Mouse (Mus musculus): ENCODE measurements at regions not wholly inside any gene's neighbourhood (a gene's known extent, or its start where the extent isn't known, plus 50 kb on each side); places are given as distances from the start of the nearest gene placed in this dataset.
A peak's percentile ranks its signal among the peaks of the same experiment; 100 is the strongest.
"Not testable (repeated sequence)": the region's sequence is repeated elsewhere in the genome, so short reads cannot be mapped to it uniquely, and the experiment has no call there.

DNA sequence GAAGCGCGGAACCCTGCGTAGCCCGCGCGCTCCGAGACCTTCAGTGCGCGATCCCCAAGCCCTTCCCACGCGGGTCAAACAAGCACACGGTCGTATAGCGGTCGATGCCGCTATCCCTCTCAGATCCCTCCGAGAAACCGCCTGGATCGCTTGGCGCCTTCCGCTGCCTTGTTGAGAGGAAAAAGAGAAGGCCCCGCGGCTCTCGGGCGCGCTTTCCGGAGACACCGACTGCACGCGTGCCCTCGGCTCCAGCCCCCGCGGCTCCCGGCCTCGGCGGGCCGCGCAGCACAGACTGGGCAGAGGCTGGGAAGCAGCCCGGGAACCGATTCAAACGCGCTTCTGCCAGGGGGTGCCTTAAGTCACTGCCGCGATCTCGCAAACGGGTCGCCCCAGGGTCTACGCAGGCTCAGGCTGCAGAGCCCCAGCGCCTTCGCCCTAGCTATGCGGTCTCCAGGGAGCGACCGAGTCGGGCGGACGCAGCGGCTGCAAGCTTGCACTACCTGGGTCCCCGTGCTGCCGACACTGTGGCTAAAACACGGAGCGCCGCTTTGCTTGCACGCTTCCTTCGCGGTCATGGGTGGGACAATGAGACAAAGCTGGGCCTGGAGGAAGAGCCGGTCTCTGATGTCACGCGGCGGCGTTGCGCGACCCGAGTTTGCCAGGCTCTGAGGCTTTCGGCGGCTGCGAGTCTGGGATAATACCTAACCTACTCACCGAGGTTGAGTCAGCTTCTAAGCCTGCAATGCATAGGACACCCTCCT, 87.3 kb downstream of the Crisp4 start:
- Histone ChIP-seq H3K27ac (peak overlapping the region; percentile 67), H3K4me3 (peak overlapping the region; percentile 59)
- DNase-seq (ENCODE audit: low spot score in 2 of 2) = peak in 1 of 2 experiments; percentile 15
- TF ChIP-seq CTCF (conservative IDR thresholded peaks at IDR 0.05) = no peak; the same call in 1 of the 2 replicates

DNA sequence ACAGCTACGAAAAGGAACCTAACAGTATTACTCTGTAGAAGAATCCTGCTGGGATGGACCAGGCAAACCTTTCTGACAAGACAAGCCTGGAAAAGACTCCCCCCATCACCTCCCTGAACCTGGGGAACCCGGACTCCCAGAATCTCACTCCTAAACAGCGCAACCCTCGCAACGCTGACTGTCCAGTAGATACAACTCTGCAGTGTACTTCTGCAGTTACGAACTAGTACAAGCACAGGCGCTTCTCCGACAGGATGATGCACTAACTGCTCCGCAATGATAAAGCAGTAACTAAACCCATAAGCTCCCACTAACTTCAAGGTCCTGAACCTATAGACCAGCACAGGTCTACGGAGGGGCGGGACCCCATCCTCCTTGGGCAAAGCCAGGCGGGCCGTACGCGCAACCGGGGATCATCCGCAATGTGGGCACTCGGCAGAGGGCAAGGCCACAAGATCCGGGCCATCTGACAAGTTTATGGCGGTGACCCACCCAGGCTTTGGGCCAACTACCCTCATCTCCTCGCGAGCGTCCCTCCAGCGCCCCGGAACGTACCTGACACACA, 88.0 kb downstream of the Crisp4 start:
- Histone ChIP-seq H3K4me3 (peak overlapping the region; percentile 59), H3K27ac (no peak overlapping the region)
- DNase-seq (ENCODE audit: low spot score in 2 of 2) = no peak
- no peak for TF ChIP-seq CTCF (conservative IDR thresholded peaks at IDR 0.05)

DNA sequence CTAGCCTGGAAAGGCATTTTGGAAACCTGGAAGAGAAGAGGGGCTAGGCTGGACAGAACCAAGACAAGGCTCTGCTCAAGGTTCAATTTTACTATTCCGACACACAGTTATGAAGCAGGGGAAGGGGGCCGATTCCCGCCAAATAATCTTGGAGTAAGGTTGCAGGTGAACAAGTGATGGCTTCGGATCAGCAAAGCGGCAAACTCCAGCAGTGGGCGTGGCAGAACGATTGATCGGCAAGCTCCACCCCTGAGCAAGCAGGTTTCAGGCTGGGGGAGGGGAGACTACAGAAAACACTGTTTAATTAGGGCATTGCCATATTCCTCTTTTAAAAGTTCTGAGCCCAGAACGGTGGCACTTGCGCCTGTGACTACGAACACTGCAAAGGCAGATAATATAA, 88.7 kb downstream of the Crisp4 start:
- H3K4me3 ChIP-seq = peak overlapping the region; percentile 59
- not testable (repeated sequence) for H3K27ac ChIP-seq; DNase-seq (ENCODE audit: low spot score in 2 of 2)

DNA sequence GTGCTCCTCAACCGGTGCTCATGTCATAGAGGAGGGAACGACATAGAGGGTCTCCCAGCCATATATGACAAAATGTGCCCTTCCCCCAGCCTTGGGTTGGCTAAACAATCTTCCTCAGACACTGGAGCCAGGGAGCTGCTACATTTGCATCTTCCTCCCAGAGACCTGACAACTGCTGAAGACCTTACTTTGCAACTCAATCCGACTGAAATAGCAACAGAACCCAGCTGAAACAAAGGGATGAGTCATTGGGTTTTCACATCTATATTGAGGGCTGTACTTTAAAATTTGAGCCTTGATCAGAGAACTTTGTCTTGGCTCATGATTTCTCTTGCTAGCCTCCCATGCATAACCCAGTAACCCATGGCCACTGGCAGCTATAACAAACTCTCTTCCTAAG, 115.5 kb downstream of the Crisp4 start:
- H3K4me3 ChIP-seq = no peak overlapping the region
- no peak for TF ChIP-seq CTCF (conservative IDR thresholded peaks at IDR 0.05)
- H3K27ac ChIP-seq = no peak overlapping the region
- DNase-seq (ENCODE audit: low spot score in 2 of 2) = no peak

DNA sequence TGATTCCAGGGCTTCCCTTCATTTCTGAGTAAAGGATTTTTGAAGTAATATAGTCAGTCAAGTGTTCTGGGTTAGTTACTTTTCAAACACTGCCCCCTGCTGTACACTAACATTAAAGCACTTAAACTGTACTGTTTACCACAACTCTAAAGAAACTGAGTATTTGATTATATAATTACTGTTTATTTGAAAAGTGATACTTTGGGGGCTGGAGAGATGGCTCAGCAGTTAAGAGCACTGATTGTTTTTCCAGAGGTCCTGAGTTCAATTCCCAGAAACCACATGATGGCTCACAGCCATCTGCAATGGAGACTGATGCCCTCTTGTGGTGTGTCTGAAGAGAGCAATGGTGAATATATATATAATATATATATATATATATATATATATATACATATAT, 132.8 kb downstream of the Crisp4 start:
- TF ChIP-seq CTCF (conservative IDR thresholded peaks at IDR 0.05) = peak; percentile 74
- H3K4me3 ChIP-seq, H3K27ac ChIP-seq: not testable (repeated sequence)
- peak; percentile 5 to 17 for DNase-seq (ENCODE audit: low spot score in 2 of 2)

DNA sequence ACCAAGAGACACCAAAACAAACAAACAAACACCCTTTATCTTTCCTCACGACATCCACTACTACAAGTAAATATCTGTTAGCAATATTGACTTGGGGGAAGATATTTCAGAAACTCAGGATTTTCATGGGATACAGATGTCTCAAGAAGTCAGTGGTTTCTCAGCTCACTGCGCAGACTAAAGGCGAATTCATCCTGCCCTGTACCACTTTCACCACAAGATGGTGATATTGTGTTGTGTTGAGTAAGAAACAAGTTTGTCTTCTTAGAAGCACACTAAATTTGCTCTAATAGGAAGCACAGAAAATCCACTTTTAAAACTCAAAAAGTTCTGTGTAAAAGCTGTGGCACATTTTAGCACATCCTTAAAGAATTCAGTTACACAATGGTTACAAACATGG, 165.1 kb downstream of the Crisp4 start:
- no peak overlapping the region for H3K4me3 ChIP-seq
- TF ChIP-seq CTCF (conservative IDR thresholded peaks at IDR 0.05) = peak; percentile 84
- no peak overlapping the region for H3K27ac ChIP-seq
- DNase-seq (ENCODE audit: low spot score in 2 of 2) = peak; percentile 39 to 53

DNA sequence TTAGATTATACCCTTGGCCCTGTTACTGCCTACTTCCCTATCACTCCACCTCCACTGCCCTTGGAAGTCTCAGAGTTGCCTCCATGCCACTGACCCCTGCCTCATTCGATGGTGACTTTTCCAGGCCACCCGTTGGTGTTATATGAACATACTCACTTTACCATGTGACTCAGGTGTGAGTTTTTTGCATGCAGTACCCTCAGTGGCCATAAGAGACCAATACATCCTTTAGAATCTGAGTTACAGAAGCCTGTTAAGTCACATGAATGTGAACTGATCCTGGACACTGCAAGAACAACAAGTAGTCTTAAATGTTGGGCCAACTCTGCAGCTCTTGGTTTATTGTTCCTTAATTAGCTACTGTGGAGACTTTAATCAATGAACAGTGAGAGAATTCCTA, 167.6 kb downstream of the Crisp4 start:
- Histone ChIP-seq H3K4me3 (no peak overlapping the region), H3K27ac (no peak overlapping the region)
- no peak for DNase-seq (ENCODE audit: low spot score in 2 of 2)
- TF ChIP-seq CTCF (conservative IDR thresholded peaks at IDR 0.05) = peak; percentile 24

DNA sequence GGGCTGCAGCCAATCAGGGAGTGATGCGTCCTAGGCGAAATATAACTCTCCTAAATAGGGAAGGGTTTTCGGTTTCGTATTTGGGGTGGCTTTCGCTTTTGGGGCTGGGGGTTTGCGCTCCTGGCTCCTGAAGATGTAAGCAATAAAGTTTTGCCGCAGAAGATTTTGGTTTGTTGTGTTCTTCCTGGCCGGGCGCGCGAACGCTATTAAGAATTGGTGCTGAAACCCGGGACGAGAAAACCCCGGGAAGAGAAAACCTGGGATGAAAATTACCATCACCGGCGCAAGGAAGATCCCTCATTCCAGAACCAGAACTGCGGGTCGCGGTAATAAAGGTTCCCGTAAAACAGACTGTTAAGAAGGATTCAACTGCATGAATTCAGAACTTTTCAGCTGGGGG, 188.8 kb downstream of the Crisp4 start:
- H3K27ac ChIP-seq; DNase-seq (ENCODE audit: low spot score in 2 of 2); H3K4me3 ChIP-seq: not testable (repeated sequence)

DNA sequence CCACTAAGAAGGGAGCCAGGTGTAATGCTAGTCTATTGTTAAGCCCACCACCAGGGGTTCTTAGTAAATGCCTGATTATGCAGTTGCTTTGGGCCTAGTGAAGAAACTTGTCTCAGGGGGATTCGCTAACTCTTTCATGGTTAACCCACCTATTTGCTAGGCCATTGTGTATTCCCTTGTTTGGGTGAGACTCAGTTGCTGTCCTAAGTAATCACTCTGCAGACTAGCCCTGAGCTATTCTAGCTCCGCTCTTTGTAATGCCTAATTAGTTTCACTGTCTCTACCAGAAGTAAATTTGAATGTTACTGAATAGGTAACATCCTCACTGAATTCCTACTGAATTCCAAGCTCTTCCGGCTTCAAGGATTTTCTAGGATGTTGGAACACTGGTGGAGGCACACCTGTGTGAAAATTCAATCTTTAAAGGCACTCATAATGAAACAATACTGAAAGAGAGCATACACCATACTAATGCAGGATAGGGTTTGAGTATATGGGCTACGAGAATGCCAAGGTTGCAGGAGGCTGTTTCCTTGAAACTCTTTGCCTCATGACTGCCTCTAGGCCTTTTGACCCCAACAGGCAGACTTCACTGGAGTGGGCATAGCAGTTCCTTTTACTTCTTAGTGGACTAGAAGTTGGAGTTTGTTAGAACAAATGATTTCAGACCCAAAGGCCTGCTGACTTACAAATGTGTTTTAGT, 213.4 kb downstream of the Crisp4 start:
- not testable (repeated sequence) for DNase-seq (ENCODE audit: low spot score in 2 of 2); H3K27ac ChIP-seq; H3K4me3 ChIP-seq
